Mouse (Mus musculus) activated CD4-positive, CD25-positive, alpha-beta regulatory T cell (primary cell): ENCODE data around the gene Pnpla5. TPM values are rescaled to one million over a fixed set of nuclear protein-coding genes. Genes with fewer than 3 reads are reported as not detected.

Experiments used
- polyA plus RNA-seq, 2 experiments: library from polyadenylated mRNA; unstranded; fragments of 100-300 nt; shearing (Covaris generic); gene quantifications; one replicate each; pipeline ENCODE4 v1.2.1; 2017

Pnpla5 gene
- not detected for polyA plus RNA-seq

DNA sequence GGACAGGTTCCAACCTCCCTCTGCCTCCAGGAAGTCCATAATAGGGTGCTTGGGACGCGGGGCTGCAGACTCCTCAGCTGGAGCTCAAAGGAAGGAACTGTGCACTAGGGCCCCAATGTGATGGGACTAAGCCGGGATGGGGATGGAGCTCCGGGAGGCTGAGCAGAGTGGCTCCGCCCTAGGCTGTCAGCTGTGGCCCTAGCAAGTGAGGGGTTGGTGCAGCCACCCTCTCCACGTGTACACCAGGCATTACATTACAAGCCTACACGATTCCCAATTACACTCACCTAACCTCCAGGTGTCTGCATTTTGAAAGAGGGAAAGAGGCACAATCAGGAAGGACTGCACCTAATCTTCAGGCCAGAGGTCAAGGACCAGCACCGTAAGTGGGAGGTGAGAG lies at the start of gene Pnpla5:
TSS of gene Pnpla5 (minus strand) at position 101 of the 400 bp plus-strand sequence.

GRCm38 (mm10) chr15:84167600-84167999 lies 44.6 kb upstream of the Pnpla5 start, which contains the start of gene Pnpla3:
Gene Pnpla3, plus strand, starts transcription at chr15:84167837.

DNA sequence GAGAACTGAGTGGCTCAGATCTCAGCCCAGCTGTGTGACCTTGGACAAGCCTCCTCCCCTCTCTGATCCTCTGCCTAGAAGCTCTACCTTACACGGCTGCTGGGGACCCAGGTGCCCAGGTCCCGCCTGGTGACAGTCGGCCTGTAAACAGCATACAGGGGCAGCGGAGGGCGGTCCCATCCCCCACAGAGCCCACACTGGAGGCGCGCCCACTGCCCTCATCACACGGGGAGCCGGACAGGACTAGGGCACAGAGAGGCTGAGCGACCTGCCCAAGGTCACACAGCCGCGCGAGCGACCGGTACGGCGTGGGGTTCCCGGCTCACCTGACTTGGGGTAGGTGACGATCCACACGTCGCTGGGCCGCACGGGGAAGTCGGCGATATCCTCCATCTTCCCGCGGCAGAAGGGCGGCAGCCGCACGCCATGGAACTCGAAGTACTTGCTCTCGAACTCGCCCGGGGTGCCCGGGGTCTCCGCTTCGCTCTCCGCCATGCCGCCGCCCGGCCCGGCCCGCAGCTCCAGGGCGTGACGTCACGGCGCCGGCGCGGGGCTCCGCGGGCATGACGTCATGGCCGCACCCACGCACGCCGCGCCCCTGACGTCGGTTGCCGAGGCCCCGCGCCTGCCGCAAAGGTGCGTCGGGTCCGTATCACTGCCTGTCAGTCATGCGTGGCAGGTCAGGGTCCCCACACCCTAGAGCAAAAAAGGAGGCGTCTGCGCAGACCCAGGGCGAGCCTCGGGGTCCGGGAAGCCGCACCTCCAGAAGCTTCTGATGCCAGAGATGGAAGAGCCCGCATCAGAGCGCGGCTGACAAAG lies 17.7 kb downstream of the Pnpla5 start, which contains the start of gene Sult4a1:
TSS of gene Sult4a1 (minus strand) at position 650 of the 819 bp plus-strand sequence.

GRCm38 (mm10) chr15:84065140-84065539 lies 57.8 kb downstream of the Pnpla5 start, which contains the start of gene Efcab6:
Gene Efcab6, minus strand, starts transcription at chr15:84065379.

Other genes with a start within 250 kb of the Pnpla5 start
- not detected for gene Efcab6, start 57.8 kb downstream of the Pnpla5 start, polyA plus RNA-seq
- gene Sult4a1, start 17.4 kb downstream of the Pnpla5 start, polyA plus RNA-seq = under 1 TPM in 1 of 2 experiments, not detected in 1; 0.39 TPM
- under 1 TPM in 1 of 2 experiments, not detected in 1; 0.17 TPM for gene Pnpla3, start 44.7 kb upstream of the Pnpla5 start, polyA plus RNA-seq
- 100 to 1,000 TPM; 105 to 119 TPM for gene Samm50, start 69.1 kb upstream of the Pnpla5 start, polyA plus RNA-seq
- gene Parvb, start 108.9 kb upstream of the Pnpla5 start, polyA plus RNA-seq = 1 to 10 TPM in 1 of 2 experiments, under 1 TPM in 1; 0.29 to 1.4 TPM
- gene Parvg, start 200.9 kb upstream of the Pnpla5 start, polyA plus RNA-seq = 100 to 1,000 TPM; 106 to 113 TPM